Mouse (Mus musculus): ENCODE data around the gene Tgfb1.

Gene Tgfb1

DNA sequence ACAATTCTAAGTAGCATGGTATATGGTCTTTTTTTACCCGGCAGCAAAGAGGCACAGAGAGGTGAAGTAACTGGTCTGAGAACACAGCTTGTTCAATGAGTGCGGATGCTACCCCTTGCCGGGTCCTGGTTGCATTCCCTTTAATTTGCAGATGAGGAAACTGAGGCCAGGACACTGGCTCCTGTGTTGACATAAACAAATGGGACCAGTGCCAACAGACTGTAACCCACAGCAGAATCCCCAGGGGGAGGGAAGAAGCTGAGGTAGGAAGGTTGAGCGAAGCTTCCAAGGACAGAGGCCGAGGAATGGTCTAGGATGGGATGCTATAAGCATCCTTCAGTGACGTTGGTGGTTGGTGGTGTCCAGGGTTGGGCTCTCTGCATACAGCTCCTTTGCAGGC lies 11.4 kb upstream of the Tgfb1 start:
- no peak for DNase-seq (ENCODE audit: low read depth, low spot score)

GRCm38 (mm10) chr7:25676085-25676781 lies 10.6 kb upstream of the Tgfb1 start:
- no peak for DNase-seq (ENCODE audit: low read depth, low spot score)

DNA sequence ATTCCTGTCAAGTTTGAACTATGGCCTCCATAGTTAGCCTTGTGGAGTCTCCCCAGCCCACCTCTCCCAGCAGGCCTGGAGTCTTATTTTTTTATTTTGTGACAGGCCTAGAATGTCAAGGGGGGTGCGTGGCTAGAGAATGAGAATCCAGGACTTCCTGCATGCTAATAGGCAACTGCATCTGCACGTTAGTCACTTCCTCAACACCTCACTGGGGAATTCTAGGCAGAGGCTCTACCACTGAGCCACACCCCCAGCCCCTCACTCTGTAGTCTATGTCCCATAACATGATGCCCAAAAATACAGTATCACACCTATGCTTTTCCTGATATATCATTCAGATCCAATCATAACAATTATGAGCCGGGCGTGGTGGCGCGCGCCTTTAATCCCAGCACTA lies 9.8 kb upstream of the Tgfb1 start:
- DNase-seq (ENCODE audit: low read depth, low spot score): no peak

GRCm38 (mm10) chr7:25679971-25680370 lies 6.8 kb upstream of the Tgfb1 start:
- no peak for DNase-seq (ENCODE audit: low read depth, low spot score)

DNA sequence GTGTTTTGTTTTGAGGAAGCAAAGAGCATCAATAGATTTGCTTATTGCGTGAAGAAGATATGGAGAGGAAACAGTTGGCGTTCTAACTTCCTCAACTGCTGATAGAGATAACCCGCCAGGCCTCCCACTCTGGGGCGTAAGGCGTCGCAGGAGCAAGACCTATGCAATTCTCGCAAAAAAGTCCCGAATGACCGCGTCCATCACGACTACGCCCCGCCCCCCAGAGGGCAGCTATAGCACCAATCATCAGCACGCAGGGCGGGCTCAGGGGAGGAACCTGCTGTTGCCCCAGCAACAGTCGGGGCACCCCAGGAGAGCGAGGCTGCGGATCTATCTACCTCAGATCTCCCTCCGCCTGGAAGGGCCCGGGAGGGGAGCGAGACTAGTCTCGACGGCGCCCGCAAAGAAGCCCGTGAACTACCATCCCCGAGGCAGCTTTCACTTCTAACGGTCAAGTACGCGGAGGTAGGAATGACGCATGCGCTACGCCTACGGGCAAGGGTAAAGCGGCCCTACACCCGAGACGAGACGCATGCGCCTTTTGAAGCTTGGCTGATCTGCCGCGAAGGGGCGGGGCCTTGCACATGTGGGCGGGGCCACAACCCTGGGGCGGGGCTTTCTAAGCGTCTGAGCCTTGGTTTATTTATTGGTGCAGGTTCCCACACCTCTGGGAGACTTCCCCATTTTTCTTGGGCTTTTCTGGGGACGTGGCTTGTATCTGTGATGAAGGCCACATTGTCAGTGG lies 6.1 kb upstream of the Tgfb1 start, which contains the start of gene B9d2:
Gene B9d2, plus strand, starts transcription at position 267 of the 745 bp plus-strand sequence.
- DNase-seq (ENCODE audit: low read depth, low spot score): peak; percentile 94

DNA sequence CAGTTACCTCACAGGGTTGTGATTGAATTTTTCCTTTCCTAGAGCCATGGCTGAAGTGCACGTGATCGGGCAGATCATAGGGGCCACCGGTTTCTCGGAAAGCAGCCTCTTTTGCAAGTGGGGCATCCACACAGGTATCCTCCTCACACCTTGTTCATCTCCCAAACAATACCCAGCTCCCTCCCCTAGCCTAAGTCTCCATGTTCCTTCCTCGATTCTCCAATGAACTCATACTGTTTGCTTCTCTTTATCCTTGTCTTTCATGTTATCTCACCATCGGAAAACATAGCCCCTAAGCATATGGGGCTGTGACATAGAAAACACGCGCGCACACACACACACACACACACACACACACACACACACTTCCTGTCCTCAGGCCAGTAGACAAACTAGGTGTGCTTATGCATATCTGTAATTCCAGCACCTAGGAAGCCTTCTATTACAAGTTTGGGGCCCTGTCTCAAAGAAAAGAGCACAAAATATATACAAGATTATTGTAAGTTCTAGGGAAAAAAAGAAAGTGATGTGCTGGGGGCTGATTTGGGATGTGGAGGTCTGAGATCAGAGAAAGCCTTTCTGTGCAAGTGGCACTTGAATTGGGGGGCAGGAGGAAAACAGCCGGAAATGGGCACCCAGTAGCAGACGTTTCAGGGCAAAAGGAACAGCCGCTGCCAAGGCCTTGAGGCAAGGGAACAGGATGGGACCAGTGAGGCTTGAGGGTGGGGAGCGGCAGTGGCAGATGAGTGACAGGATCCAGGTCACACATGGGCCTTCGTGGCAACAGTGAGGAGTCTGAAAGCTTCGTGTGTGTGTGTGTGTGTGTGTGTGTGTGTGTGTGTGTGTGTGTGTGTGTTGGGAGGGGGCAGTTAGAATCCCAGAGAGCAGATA lies 5.2 kb upstream of the Tgfb1 start:
- DNase-seq (ENCODE audit: low read depth, low spot score): no peak

GRCm38 (mm10) chr7:25683474-25684180 lies 3.2 kb upstream of the Tgfb1 start:
- no peak for DNase-seq (ENCODE audit: low read depth, low spot score)

GRCm38 (mm10) chr7:25684659-25685058 lies 2.1 kb upstream of the Tgfb1 start:
- DNase-seq (ENCODE audit: low read depth, low spot score): no peak

DNA sequence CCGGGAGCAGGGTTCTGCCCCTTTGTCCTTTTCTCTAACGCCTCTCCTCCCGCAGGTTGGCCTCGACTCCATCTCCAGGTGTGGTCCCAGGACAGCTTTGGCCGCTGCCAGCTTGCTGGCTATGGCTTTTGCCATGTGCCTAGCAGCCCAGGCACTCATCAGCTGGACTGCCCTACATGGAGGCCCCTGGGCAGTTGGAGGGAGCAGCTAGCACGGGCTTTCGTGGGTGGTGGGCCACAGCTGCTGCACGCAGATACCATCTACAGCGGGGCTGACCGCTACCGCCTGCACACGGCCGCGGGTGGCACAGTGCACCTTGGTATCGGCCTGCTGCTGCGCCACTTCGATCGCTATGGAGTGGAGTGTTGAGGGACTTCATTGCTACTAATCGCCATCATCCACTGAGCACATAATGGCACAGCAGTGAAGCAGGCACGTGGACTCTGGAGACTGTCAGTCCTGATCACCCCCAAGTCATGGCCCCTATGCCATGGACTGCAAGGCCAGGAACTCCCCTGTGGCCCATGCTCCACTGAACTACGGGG lies 804 bp upstream of the Tgfb1 start:
- DNase-seq (ENCODE audit: low read depth, low spot score): no peak

DNA sequence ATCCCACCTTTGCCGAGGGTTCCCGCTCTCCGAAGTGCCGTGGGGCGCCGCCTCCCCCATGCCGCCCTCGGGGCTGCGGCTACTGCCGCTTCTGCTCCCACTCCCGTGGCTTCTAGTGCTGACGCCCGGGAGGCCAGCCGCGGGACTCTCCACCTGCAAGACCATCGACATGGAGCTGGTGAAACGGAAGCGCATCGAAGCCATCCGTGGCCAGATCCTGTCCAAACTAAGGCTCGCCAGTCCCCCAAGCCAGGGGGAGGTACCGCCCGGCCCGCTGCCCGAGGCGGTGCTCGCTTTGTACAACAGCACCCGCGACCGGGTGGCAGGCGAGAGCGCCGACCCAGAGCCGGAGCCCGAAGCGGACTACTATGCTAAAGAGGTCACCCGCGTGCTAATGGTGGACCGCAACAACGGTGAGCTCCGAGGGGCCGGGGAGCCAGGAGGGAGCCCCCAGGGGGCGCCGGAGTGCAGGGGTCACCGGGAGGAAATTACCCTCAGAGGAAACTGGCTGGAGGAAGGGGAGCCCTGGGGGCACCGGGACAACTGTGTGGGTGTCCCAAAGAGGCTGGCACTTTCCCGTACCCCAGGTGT lies 1.1 kb downstream of the Tgfb1 start:
- no peak for DNase-seq (ENCODE audit: low read depth, low spot score)

DNA sequence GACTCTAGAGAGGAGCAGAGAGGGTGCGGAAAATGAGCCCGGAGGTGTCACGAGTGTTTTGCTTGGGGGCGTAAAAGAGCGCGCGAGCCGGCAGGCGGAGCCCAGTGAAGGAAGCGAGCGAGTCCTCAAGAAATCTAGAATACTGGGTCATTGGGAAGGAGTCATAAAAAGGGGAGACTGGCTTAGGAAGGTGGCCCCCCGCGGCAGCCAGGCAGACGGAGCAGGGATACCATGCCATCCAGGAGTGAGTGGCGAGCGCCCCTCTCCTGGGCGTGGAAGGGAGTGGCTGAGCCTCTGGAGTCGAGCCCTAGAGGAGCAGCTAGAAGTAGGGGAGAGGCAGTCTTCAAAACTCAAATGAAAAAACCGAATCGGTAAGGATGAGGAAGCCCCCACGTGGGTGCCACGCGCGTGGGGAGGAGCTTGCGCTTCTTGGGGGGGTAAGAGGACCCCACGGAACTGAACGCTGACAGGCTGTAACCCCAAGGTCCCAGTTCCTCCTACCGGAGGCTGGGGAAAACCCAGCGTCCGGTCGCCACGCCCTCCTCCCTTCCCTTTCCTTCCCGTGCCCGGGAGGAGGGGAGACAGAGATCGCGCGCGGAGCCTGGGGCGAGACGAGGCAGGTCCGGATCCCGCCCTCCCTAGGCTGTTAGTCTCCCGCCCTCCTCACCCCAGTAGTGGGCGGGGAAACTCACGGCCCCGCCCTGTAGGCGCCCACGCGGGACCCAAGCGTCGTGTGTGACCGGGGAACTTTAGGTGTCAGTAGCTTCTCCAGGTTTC lies 2.2 kb downstream of the Tgfb1 start:
- no peak for DNase-seq (ENCODE audit: low read depth, low spot score)

GRCm38 (mm10) chr7:25689603-25690021 lies 2.8 kb downstream of the Tgfb1 start:
- DNase-seq (ENCODE audit: low read depth, low spot score): no peak

GRCm38 (mm10) chr7:25690051-25690450 lies 3.2 kb downstream of the Tgfb1 start:
- DNase-seq (ENCODE audit: low read depth, low spot score): no peak

DNA sequence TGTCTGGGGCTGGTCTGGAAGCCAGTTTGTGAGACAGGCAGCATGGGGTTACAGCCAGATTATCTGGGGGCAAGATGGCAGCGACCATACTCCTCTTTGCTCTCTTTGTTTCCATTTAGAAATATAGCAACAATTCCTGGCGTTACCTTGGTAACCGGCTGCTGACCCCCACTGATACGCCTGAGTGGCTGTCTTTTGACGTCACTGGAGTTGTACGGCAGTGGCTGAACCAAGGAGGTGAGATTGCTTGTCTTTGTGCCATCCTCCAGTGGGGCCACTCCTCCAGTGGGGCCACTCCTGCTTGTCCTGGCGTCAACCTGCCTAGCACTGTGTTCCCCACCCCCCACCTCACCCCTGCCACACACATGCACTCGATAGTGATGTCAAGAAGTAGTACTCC lies 7.3 kb downstream of the Tgfb1 start:
- no peak for DNase-seq (ENCODE audit: low read depth, low spot score)

DNA sequence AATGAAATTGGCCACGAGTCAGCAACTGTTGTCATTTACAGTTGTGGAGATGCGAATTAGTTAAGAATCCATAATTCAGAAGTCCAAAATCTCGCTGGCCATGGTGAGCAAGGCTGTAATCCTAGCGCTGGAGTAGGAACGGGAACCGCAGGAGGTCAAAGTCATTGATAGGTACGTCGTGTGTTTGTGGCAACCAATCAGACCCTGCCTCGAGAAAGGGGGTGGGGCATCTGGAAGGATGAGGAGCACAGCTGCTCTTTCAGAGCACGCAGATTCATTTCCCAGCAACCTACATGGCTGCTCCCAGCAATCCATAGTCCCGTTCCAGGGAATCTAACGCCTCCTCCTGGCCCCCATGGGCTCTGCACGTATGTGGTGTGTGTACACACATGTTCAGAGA lies 13.0 kb downstream of the Tgfb1 start:
- no peak for DNase-seq (ENCODE audit: low read depth, low spot score)

DNA sequence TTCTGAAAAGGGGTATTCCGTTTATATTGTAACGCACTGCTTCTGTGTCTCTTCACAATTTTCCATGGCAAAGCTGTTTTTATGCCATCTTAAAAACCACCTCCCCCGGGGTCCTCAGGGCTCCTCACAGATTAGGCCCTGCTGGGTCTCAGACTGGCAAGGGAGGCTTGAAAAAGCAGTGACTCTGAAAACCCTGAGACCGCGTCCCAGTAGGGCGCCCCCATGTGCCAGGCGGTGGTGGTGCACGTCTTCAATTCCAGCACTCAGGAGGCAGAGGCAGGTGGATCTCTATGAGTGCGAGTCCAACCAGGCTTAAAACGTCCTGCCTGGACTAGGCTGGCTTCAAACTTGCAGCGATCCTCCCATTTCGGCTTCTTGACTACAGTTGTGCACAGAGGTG lies 13.9 kb downstream of the Tgfb1 start:
- DNase-seq (ENCODE audit: low read depth, low spot score): no peak

- DNase-seq (ENCODE audit: low read depth, low spot score): no peak
Observed at GRCm38 (mm10) chr7:25702350-25702749, 15.5 kb downstream of the Tgfb1 start.

DNA sequence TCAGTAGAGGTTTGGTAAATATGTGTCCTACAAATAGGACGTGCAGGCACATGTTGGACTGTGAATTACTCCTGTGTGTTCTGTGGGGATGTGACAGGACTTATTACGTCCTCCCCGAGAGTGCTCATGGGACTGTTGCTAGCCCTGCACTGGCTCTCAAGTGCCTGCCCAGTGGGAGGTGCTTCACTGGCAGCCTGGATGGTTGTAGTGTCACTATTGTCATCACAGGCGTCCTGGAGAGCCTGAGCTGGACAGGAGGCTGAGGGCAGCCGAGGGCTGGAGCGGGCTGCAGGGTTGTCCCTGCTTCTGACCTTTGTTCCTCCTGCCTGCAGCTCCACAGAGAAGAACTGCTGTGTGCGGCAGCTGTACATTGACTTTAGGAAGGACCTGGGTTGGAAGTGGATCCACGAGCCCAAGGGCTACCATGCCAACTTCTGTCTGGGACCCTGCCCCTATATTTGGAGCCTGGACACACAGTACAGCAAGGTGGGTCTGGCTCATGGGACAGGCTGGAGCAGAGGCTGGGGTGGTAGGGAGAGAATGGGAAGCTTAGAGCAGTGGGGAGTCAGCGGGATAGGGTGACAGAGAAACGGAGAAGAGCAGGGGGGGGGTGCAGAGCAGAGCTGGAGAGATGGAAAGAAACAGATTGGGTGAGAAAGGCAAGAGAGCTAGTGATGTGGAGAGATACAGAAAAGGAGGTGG lies 17.1 kb downstream of the Tgfb1 start:
- DNase-seq (ENCODE audit: low read depth, low spot score): no peak

- no peak for DNase-seq (ENCODE audit: low read depth, low spot score)
Observed at GRCm38 (mm10) chr7:25704716-25705364, 18.0 kb downstream of the Tgfb1 start.

Data from mesoderm, embryonic 11.5 days (tissue).